Mouse (Mus musculus): ENCODE measurements around the gene Ddhd1.

The Ddhd1 gene

GRCm38 (mm10) chr14:45644786-45645185 lies 13.2 kb downstream of the Ddhd1 start:
- no peak for DNase-seq (ENCODE audit: low spot score in 2 of 2)

- no peak for DNase-seq (ENCODE audit: low spot score in 2 of 2)
Measured at GRCm38 (mm10) chr14:45644202-45644601, 13.7 kb downstream of the Ddhd1 start.

GRCm38 (mm10) chr14:45643461-45643860 lies 14.5 kb downstream of the Ddhd1 start:
- no peak for DNase-seq (ENCODE audit: low spot score in 2 of 2)

- DNase-seq (ENCODE audit: low spot score in 2 of 2): no peak
Measured at GRCm38 (mm10) chr14:45642795-45643194, 15.1 kb downstream of the Ddhd1 start.

- no peak for DNase-seq (ENCODE audit: low spot score in 2 of 2)
Measured at GRCm38 (mm10) chr14:45642217-45642616, 15.7 kb downstream of the Ddhd1 start.

- no peak for DNase-seq (ENCODE audit: low spot score in 2 of 2)
Measured at GRCm38 (mm10) chr14:45638717-45639116, 19.2 kb downstream of the Ddhd1 start.

- DNase-seq (ENCODE audit: low spot score in 2 of 2): no peak
Measured at GRCm38 (mm10) chr14:45635496-45635895, 22.4 kb downstream of the Ddhd1 start.

GRCm38 (mm10) chr14:45632756-45633537 lies 25.0 kb downstream of the Ddhd1 start:
- DNase-seq (ENCODE audit: low spot score in 2 of 2): no peak

- no peak for DNase-seq (ENCODE audit: low spot score in 2 of 2)
Measured at GRCm38 (mm10) chr14:45630544-45630943, 27.4 kb downstream of the Ddhd1 start.

GRCm38 (mm10) chr14:45629938-45630337 lies 28.0 kb downstream of the Ddhd1 start:
- DNase-seq (ENCODE audit: low spot score in 2 of 2): no peak

- DNase-seq (ENCODE audit: low spot score in 2 of 2): no peak
Measured at GRCm38 (mm10) chr14:45618351-45618750, 39.6 kb downstream of the Ddhd1 start.

- no peak for DNase-seq (ENCODE audit: low spot score in 2 of 2)
Measured at GRCm38 (mm10) chr14:45616526-45616925, 41.4 kb downstream of the Ddhd1 start.

GRCm38 (mm10) chr14:45615776-45616175 lies 42.2 kb downstream of the Ddhd1 start:
- no peak for DNase-seq (ENCODE audit: low spot score in 2 of 2)

GRCm38 (mm10) chr14:45614822-45615221 lies 43.1 kb downstream of the Ddhd1 start:
- no peak for DNase-seq (ENCODE audit: low spot score in 2 of 2)

GRCm38 (mm10) chr14:45614406-45614805 lies 43.5 kb downstream of the Ddhd1 start:
- DNase-seq (ENCODE audit: low spot score in 2 of 2): no peak

- no peak for DNase-seq (ENCODE audit: low spot score in 2 of 2)
Measured at GRCm38 (mm10) chr14:45611654-45612053, 46.3 kb downstream of the Ddhd1 start.

GRCm38 (mm10) chr14:45602002-45602401 lies 55.9 kb downstream of the Ddhd1 start:
- DNase-seq (ENCODE audit: low spot score in 2 of 2): peak in 1 of 2 experiments; percentile 23

GRCm38 (mm10) chr14:45600587-45600986 lies 57.4 kb downstream of the Ddhd1 start:
- no peak for DNase-seq (ENCODE audit: low spot score in 2 of 2)

GRCm38 (mm10) chr14:45597855-45598254 lies 60.1 kb downstream of the Ddhd1 start:
- DNase-seq (ENCODE audit: low spot score in 2 of 2): no peak

GRCm38 (mm10) chr14:45593261-45593660 lies 64.7 kb downstream of the Ddhd1 start:
- no peak for DNase-seq (ENCODE audit: low spot score in 2 of 2)

- DNase-seq (ENCODE audit: low spot score in 2 of 2): no peak
Measured at GRCm38 (mm10) chr14:45588403-45588802, 69.5 kb downstream of the Ddhd1 start.

- DNase-seq (ENCODE audit: low spot score in 2 of 2): no peak
Measured at GRCm38 (mm10) chr14:45587536-45587935, 70.4 kb downstream of the Ddhd1 start.

GRCm38 (mm10) chr14:45583494-45584027 lies 74.4 kb downstream of the Ddhd1 start:
- DNase-seq (ENCODE audit: low spot score in 2 of 2): no peak
